ENCODE assay signal across 8 mouse cellular contexts in the genomic region with DNA sequence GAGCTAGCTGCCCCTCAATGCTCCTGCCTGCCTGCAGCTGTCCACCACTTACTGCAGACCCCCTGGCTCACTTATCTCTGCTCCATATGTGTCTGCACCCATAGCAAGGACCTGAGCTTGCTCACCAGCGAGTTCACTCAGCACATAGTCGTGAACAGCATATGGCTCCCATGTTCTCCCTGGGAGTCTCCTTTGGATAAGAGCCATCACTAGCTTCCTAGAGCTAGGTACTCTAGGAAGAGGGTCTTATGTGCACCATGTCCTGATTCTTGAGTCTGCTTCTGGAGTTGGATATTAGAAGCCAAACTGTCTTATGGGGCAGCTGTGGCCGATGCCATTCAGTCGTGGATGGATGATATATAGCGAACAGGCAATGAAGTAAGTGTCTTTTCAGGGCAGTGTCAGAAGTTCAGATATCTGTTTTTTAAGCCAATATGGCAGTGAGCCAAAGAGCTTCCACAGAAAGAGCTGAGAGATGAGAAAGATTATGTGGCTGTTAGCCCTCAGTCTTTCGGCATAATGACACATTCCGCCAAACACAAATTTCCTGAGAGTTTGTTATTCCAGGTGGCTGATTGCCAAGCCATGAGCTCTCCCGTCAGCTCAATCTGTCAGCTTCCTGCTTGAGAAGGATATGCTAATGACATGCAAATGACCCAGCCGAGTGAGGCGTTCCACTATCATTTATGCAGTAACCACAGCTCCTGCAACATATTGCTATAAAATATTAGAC.
DNase-seq lines count a peak whose midpoint lies in the region; ATAC-seq lines count a peak whose summit lies in the region.

No protein-coding gene starts in this region.

- no peaks in the 10 kb centered on the region for H3K36me3 ChIP-seq in neural tube, embryonic 11.5 days (ENCODE audit: control insufficient read depth, insufficient read depth, low read length)
- H3K36me3 ChIP-seq in embryonic facial prominence, embryonic 11.5 days (replicated peaks; ENCODE audit: control insufficient read depth, insufficient read depth, low read depth, low read length), result no peaks in the 10 kb centered on the region; the same call in 1 of the 2 replicates
- H3K36me3 ChIP-seq in hindbrain, embryonic 12.5 days, result peaks cover 35% of the 10 kb centered on the region
- peaks cover 50% of the 10 kb centered on the region for H3K36me3 ChIP-seq in neural tube, embryonic 13.5 days

- DNase-seq in neural tube, embryonic 11.5 days (ENCODE audit: low spot score), result peak; percentile 17
- no peak for DNase-seq in neural tube, embryonic 10.5 days (ENCODE audit: extremely low spot score, low spot score)
- DNase-seq in embryonic facial prominence, embryonic 11.5 days (ENCODE audit: low spot score), result peak; percentile 51
- DNase-seq in layer of hippocampus, adult 9-11 months, result peak; percentile 88
- DNase-seq in urinary bladder, adult 18-20 months (ENCODE audit: low spot score in 2 of 2), result no peak
- DNase-seq in c-Kit-positive CD71-positive TER-119-positive erythroid progenitor cells, embryonic 14.5 days (ENCODE audit: low spot score), result no peak

- ATAC-seq in neural tube, embryonic 11.5 days (ENCODE audit: insufficient read depth, low FRiP score, low TSS enrichment), result peak; percentile 69; the same call in 1 of the 2 replicates
- no peak for ATAC-seq in embryonic facial prominence, embryonic 11.5 days (replicated peaks; ENCODE audit: insufficient number of reproducible peaks, low FRiP score, low TSS enrichment, low read depth)
- ATAC-seq in hindbrain, embryonic 12.5 days (ENCODE audit: low FRiP score), result peak; percentile 84
- ATAC-seq in neural tube, embryonic 13.5 days (ENCODE audit: low read depth), result peak; percentile 84

- H3K4me3 ChIP-seq in neural tube, embryonic 11.5 days (ENCODE audit: low read depth, low read length), result no peak overlapping the region
- no peak overlapping the region for H3K4me3 ChIP-seq in embryonic facial prominence, embryonic 11.5 days (ENCODE audit: low read depth, low read length)
- H3K4me3 ChIP-seq in hindbrain, embryonic 12.5 days, result no peak overlapping the region
- no peak overlapping the region for H3K4me3 ChIP-seq in neural tube, embryonic 13.5 days

- no peak overlapping the region for H3K4me2 ChIP-seq in neural tube, embryonic 11.5 days (ENCODE audit: low read depth)
- H3K4me2 ChIP-seq in embryonic facial prominence, embryonic 11.5 days (ENCODE audit: low read depth, low read length), result no peak overlapping the region
- 0 out of 2 replicates have a peak overlapping the region, but pooled peaks have one; percentile 1 for H3K4me2 ChIP-seq in hindbrain, embryonic 12.5 days (replicated peaks)
- H3K4me2 ChIP-seq in neural tube, embryonic 13.5 days, result no peak overlapping the region

- H3K9me3 ChIP-seq in neural tube, embryonic 11.5 days (ENCODE audit: control insufficient read depth, low read length), result no peaks in the 10 kb centered on the region
- H3K9me3 ChIP-seq in embryonic facial prominence, embryonic 11.5 days (replicated peaks; ENCODE audit: control insufficient read depth, low read length), result no peaks in the 10 kb centered on the region
- no peaks in the 10 kb centered on the region for H3K9me3 ChIP-seq in hindbrain, embryonic 12.5 days (replicated peaks)
- H3K9me3 ChIP-seq in neural tube, embryonic 13.5 days, result no peaks in the 10 kb centered on the region

- H3K9ac ChIP-seq in neural tube, embryonic 11.5 days (ENCODE audit: low read length), result no peak overlapping the region
- H3K9ac ChIP-seq in embryonic facial prominence, embryonic 11.5 days (replicated peaks; ENCODE audit: low read length), result no peak overlapping the region
- H3K9ac ChIP-seq in hindbrain, embryonic 12.5 days, result no peak overlapping the region
- H3K9ac ChIP-seq in neural tube, embryonic 13.5 days, result no peak overlapping the region

- 0 out of 2 replicates have a peak, but pooled peaks cover 4% of the 10 kb centered on the region for H3K4me1 ChIP-seq in neural tube, embryonic 11.5 days (ENCODE audit: control insufficient read depth, insufficient read depth, low read length)
- H3K4me1 ChIP-seq in embryonic facial prominence, embryonic 11.5 days (ENCODE audit: control insufficient read depth, insufficient read depth, low read length), result no peaks in the 10 kb centered on the region
- H3K4me1 ChIP-seq in hindbrain, embryonic 12.5 days, result peaks cover 27% of the 10 kb centered on the region
- peaks cover 32% of the 10 kb centered on the region for H3K4me1 ChIP-seq in neural tube, embryonic 13.5 days (replicated peaks)

- no peaks in the 10 kb centered on the region for H3K27me3 ChIP-seq in neural tube, embryonic 11.5 days (ENCODE audit: control insufficient read depth, insufficient read depth, low read length)
- no peaks in the 10 kb centered on the region for H3K27me3 ChIP-seq in embryonic facial prominence, embryonic 11.5 days (ENCODE audit: control insufficient read depth, insufficient read depth, low read length)
- no peaks in the 10 kb centered on the region for H3K27me3 ChIP-seq in hindbrain, embryonic 12.5 days
- no peaks in the 10 kb centered on the region for H3K27me3 ChIP-seq in neural tube, embryonic 13.5 days

- 43% methylated on average over 10 of the region's 10 CpGs for WGBS in neural tube, embryonic 11.5 days
- 48% methylated on average over 10 of the region's 10 CpGs for whole genome bisulfite sequencing in embryonic facial prominence, embryonic 11.5 days
- 32% methylated on average over 10 of the region's 10 CpGs for WGBS in hindbrain, embryonic 12.5 days
- WGBS in neural tube, embryonic 13.5 days, result 20% methylated on average over 10 of the region's 10 CpGs

- H3K27ac ChIP-seq in neural tube, embryonic 11.5 days (ENCODE audit: low read depth, low read length), result no peak overlapping the region
- H3K27ac ChIP-seq in embryonic facial prominence, embryonic 11.5 days (replicated peaks; ENCODE audit: low read depth, low read length), result no peak overlapping the region
- peak overlapping the region; percentile 74 for H3K27ac ChIP-seq in hindbrain, embryonic 12.5 days
- peak overlapping the region; percentile 77 for H3K27ac ChIP-seq in neural tube, embryonic 13.5 days (replicated peaks)

Comparison
In these comparisons a context has a peak if more than half of its experiments do, and no peak if none do; other contexts are left out.
1. DNase-seq: peak in neural tube, embryonic 11.5 days (single experiment), embryonic facial prominence, embryonic 11.5 days (single experiment) and layer of hippocampus, adult 9-11 months (single experiment); none in neural tube, embryonic 10.5 days (single experiment), urinary bladder, adult 18-20 months (0 of 2) and c-Kit-positive CD71-positive TER-119-positive erythroid progenitor cells, embryonic 14.5 days (single experiment).
2. H3K27ac ChIP-seq: peak in hindbrain, embryonic 12.5 days (single experiment) and neural tube, embryonic 13.5 days (single experiment); none in neural tube, embryonic 11.5 days (single experiment) and embryonic facial prominence, embryonic 11.5 days (single experiment).